Mouse (Mus musculus) cerebellum, adult 8-10 months (tissue): ENCODE data around the gene Strc.
A peak's percentile ranks its signal among the peaks of the same experiment; 100 is the strongest.
"Not testable (repeated sequence)": the region's sequence is repeated elsewhere in the genome, so short reads cannot be mapped to it uniquely, and the experiment has no call there.

Source experiments
- DNase-seq: peaks from one replicate; pipeline ENCODE4 v3.0.0; 2022

Gene Strc

DNA sequence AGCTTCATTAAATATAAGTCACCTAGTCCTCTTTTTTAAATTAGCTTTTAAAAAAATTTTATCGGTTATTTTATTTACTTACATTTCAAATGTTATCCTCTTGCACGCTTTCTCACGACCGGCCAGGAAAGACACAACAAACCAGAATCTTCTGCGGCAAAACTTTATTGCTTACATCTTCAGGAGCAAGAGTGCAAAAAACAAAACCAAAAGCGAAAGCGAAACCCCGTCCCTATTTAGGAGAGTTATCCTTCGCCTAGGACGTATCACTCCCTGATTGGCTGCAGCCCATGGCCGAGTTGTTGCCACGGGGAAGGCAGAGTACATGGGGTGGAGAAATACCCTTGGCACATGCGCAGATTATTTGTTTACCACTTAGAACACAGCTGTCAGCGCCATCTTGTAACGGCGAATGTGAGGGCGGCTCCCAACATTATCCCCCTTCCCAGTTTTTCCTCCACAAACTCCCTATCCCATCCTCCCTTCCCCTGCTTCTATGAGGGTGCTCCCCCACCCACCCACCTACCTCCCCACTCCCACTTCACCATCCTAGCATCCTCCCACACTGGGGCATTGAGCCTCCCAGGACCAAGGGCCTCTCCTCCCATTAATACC, at the start of gene Strc:
Strc (minus strand) TSS at position 208 of the 615 bp plus-strand sequence.
- not testable (repeated sequence) for DNase-seq

- no peak for DNase-seq
These were observed 47.9 kb upstream of the Strc start for GRCm38 (mm10) chr2:121434854-121435253.

DNA sequence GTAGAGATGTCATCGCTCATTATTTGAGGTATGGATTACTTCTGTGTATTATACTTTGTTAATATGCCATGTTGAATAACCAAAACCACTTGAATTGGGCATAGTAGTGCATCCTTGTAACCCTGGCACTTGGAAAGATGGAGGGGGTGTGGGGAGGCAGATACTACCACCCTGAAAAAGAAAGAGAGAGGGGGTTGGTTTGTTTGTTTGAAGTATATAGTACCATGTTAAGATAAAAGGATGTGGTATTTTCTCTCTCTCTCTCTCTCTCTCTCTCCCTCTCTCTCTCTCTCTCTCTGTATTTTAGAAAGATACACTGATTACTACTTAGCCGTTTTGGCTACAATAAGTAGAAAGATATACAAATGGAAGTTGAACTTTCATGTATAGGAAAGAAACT, 38.9 kb upstream of the Strc start:
- DNase-seq = no peak

- DNase-seq = no peak
These were observed 36.2 kb upstream of the Strc start for GRCm38 (mm10) chr2:121423166-121423565.

DNA sequence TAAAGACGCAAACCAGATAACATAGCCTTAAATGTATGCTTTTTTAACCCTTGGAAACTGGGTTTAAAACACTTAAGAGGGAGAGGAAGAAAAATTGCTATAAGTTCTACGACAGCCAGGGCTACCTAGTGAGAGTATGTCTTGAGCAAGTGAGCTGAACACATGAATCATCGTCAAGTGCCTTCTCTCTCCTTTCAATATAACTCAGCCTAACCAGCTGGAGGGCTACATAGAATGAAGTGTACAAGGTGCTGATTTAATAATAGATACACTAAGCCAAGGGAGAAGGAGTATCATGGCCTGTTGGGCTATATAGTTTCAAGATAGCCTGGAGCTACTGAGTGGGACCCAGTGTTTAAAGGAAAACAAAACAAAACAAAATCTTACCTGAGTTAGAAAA, 31.5 kb upstream of the Strc start:
- no peak for DNase-seq

- DNase-seq = no peak
These were observed 29.4 kb upstream of the Strc start for GRCm38 (mm10) chr2:121416356-121416755.

GRCm38 (mm10) chr2:121415591-121415990, 28.6 kb upstream of the Strc start:
- DNase-seq = no peak

GRCm38 (mm10) chr2:121415103-121415502, 28.1 kb upstream of the Strc start:
- DNase-seq = no peak

DNA sequence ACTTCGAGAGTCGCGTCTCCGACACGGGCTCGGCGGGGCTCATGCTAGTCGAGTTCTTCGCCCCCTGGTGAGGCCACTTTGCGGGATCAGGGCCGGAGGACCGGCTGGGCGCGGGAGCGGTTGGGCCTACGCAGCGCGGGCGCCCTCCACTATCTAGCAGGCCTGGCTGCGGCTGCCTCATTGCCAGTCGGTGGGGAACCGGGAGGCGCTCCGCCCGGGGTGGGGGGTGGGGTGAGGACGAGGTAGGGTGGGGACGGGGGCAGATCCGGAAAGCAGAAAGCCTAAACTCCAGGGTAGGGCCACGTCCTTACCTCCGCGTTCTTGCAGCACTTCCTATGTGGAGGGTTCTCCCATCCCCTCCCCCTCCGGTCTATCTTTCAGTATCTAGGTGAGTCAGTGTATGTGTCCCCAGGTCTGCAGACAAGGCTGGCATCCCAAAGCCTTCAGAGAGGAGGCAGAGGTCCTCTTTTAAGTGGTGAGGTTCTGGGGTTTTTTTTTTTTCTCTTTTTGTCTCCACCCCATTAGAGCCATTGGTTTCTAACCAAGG, 27.2 kb upstream of the Strc start:
- peak; percentile 22 for DNase-seq

GRCm38 (mm10) chr2:121413387-121414042, 26.5 kb upstream of the Strc start, which contains the start of the genes Pdia3 and Catsper2:
Pdia3 (plus strand) TSS chr2:121413775.
Catsper2 (minus strand) TSS chr2:121413792.
- peak; percentile 93 for DNase-seq

DNA sequence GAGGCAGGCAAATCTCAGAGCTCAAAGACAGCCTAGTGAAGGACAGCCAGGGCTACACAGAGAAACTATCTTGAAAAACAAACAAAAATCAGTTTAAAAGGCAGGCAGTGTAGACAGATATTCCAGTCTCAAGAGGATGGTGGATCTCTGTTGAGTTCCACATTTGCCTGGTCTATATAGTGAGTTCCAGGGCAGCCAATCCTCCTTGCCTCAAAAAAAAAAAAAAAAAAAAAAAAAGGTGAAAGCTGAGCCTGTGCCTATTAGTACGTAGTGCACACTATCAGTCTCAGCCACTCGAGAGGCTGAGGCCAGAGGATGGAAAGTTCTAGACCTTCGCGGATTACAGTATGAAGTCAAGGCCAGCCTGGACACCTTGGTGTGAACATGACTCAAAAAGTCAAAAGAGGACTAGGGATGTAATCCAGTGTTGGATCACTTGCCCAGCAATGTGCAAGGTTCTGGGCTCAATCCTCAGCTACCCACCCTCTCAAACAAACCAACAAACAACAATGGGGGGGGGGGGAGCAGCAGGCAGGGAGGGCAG, 25.9 kb upstream of the Strc start:
- no peak for DNase-seq

GRCm38 (mm10) chr2:121408160-121408559, 21.2 kb upstream of the Strc start:
- DNase-seq = no peak

- no peak for DNase-seq
These were observed 16.3 kb upstream of the Strc start for GRCm38 (mm10) chr2:121403296-121403695.

- DNase-seq = peak; percentile 91
These were observed 9.7 kb upstream of the Strc start for GRCm38 (mm10) chr2:121396624-121397023.

- DNase-seq = no peak
These were observed 12.2 kb downstream of the Strc start for GRCm38 (mm10) chr2:121374766-121375165.

GRCm38 (mm10) chr2:121372266-121372665, 14.7 kb downstream of the Strc start:
- no peak for DNase-seq

DNA sequence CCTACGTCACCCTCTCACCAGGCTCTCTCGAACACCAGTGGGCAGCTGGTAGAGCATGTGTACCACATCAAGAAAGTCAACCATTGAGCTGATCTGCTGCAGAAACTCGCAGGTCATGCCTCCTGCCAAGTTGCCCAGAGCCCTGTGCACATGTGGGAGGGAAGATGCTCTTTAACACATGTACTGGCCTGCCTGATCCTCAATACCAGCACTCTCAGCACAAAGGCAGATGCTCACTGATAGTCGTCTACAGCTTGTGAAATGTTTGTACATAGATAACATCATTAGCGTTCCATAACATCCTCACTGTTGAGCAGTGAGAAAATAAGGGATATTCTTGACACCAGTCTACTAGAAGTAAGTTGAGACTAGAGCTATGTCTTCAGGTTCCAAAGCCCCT, 16.0 kb downstream of the Strc start:
- no peak for DNase-seq

GRCm38 (mm10) chr2:121368831-121369230, 18.1 kb downstream of the Strc start:
- DNase-seq = peak; percentile 43

GRCm38 (mm10) chr2:121363656-121364055, 23.3 kb downstream of the Strc start:
- no peak for DNase-seq

GRCm38 (mm10) chr2:121359461-121359860, 27.5 kb downstream of the Strc start:
- DNase-seq = peak; percentile 25

DNA sequence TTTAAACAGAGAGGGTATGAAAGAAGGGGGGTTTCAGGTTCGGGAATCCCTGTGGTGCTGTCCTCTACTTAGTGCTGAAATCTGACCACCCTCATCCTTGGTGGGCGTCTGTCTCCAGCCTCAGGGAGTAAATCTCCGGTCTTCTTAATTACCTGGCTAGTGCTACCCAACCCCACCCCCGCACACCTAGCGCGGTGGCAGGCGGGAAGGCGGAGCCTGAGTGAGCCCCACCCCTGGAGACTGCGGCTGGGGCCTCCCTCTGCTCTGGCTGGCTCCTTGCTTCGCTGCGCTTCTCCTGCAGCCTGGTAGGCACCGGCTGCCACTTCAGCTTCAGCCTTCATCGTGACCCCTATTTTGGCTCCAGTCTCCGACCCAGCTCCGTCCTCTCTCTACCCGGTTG, 28.6 kb downstream of the Strc start:
- DNase-seq = peak; percentile 91

GRCm38 (mm10) chr2:121357961-121358360, 29.0 kb downstream of the Strc start:
- DNase-seq = no peak

- no peak for DNase-seq
These were observed 29.5 kb downstream of the Strc start, which contains the start of gene Ckmt1 for GRCm38 (mm10) chr2:121357494-121357893. Ckmt1 (plus strand) TSS chr2:121357714.
